Mouse (Mus musculus): ENCODE measurements around the gene Med21.

DNA sequence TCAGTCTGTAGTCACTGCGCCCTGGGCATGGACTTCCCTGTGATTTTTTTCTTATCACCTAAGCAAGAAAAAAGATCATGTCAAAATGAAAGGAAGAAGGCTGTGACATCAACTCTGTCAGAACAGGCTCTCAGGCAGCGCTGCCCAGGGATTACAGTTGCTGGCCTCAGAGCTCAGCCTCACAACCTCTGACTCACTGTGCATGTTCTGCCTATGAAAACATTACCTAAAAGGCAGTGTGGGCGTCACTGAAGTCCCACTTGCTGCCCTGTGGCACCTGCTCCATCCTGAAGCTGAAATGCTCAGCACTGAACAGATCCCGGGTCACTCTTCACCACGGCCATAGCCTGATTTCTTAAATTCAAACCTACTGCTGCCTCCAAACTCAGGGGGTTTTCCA, 29.6 kb upstream of the Med21 start:
- no peak for TF ChIP-seq CTCF (conservative IDR thresholded peaks at IDR 0.05; ENCODE audit: insufficient read depth, insufficient read length, low read depth, low read length)
- no peak for TF ChIP-seq POLR2A (IDR thresholded peaks at IDR 0.05; ENCODE audit: low read depth, low read length)

Data from kidney, adult 2 months (tissue).